Mouse (Mus musculus) c-Kit-positive CD71-negative TER-119-negative erythroid progenitor cells, embryonic 14.5 days (primary cell): ENCODE results near the gene Umad1.
A peak's percentile ranks its signal among the peaks of the same experiment; 100 is the strongest.
"Not testable (repeated sequence)": the region's sequence is repeated elsewhere in the genome, so short reads cannot be mapped to it uniquely, and the experiment has no call there.

Source experiments
- DNase-seq: peaks from one replicate; pipeline ENCODE4 v3.0.0-alpha.2; 2013; ENCODE audit warnings: low read depth

Umad1 gene

DNA sequence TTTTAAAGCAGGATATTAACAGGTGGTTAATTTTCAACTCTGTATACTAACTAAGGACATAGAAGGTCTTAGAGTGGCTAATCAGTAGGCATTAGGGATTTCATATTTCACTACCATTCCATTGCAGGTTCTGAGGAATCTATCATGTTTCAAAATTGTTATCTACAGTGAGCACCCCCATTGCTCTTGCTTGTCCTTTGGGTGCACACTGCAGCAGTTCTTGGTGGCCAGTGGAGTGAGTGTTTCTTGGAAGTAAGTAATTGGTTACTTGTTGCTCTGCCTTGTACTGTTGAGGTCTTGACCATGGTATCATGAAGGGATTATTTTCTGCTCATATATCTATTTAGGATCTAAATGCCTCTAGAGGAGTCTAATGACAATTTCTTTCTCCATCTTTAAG lies 57.1 kb downstream of the Umad1 start:
- DNase-seq = no peak

DNA sequence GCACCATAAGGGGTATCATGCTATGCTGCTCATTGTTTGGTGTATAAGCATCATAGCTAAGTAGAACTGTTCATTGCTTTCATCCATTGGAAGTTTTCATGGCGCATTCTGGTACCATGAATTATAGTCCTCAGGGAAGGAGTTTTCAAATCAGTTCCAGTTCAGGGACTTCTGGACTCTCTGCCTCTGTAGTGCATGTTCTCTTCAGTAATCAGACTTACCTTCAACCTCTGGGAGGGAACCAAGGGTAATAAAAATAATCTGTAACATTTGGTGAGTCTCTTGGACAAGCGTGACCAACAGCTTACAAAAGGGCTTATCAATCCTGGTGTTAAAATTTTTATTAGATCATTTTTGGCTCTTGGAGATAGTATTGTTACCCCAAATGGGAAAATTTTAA lies 60.5 kb downstream of the Umad1 start:
- no peak for DNase-seq

DNA sequence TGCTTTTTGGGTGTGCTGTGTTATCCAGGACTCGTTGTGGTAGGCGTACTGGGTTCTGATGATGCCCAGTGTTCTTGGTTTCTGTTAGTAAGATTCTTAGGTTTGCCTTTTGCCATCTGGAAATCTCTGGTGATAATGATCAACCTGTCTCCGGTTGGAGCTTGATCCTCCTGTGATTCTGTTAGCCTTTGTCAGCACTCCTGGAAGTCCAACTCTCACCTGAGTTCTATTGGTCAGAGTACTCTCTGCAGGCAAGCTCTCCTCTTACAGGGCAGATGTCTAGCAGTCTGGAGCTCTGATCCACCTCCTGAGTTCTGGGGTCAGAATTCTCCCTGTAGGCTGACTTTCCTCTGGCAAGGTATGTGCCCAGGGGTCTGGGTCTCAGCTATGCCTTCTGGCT lies 72.4 kb downstream of the Umad1 start:
- not testable (repeated sequence) for DNase-seq

DNA sequence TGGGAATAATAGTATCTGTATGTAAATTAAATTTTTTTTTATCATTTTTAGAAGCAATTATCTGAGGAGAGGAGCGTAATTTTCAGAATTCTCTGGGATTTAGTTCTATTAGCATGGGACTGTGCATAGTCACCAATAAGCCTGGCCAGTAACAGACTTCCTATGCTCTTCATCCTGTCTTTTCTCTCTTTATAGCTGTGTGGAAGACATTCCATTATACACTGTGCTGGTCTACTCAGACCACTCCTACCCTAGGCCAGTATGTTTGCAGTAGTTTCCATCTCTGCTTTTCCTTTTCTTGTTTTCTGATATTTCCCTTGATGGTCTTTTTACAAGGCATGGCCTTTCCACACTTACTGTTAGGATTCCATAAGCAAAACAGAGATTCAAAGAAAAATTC lies 74.3 kb downstream of the Umad1 start:
- DNase-seq = no peak

DNA sequence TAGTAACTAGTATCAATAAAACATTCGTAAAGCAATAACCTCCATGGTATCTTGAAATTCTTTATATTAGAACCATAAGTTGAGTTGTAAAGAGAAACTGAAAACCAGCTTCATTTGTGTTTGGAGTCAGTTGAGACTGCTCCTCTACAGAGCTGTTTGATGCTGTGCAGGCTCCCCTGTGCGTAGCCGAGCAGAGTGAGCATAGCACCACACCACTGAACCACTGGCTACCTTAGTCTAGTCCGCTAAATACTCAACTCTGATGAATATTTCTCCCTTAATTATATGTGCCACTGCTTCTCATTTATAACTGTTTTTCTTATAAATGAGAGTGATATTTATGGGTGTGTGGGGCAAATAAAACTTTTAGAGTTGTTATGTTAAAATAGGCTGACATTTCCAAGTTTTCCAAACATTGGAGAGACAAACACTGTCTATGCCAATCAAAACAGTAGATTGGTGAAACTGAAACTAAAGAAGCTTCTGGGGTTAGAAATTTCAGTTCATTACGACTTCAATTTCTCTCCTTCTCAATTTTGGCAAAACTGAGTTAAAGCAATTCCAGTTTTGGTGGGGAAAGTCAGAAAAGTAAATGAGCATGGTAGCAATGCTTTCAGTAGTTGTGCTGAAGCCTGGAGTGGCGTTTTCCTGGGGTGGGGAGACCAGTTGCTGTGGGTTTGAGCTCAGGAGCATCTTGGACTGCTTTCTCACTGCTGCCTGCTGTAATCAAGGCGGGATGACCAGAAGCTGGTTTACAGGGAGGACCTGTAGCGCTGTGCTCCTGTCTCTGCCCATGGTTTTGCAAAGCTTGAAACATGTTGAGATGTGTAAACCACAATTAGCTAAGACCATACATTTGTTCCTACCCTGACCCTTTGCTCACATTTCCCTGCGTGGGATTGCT lies 77.7 kb downstream of the Umad1 start:
- no peak for DNase-seq

DNA sequence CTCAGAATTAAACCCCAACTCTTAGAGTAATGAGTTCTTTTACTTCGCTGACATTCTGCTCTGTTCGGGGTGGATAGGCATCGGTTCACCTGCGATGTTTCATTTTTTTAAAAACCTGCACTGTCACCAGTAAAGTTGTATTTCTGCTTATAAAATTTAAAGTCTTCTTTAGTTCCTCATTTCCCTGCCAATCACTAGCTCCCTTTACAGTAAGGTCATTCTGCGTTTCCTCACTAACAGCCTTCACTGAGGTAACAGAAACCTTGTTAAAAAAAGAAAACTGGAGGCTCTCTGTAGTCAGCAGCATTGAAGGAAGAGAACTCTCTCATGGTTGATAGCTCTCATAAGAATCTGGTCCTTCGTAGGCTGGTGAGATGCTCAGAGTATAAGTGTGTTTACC lies 80.4 kb downstream of the Umad1 start:
- DNase-seq = no peak

DNA sequence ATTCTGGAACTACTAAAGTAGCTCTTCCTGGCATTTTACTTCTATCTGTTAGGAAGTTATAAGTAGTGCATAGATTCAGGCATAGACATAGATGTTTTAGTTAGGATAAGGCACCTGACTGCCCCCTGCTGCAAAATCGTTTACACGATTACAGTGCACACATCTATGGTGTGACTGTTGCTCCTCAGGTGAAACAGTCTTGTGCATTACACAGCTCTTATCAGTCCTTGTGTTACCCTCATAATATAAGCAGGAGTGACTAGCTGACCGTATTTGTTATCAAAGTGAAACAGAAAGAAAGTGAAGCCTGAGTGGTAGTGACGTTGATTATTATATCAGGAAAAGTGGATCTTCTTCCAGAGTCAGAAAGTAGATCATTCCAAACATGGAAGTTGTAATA lies 84.2 kb downstream of the Umad1 start:
- DNase-seq = no peak

DNA sequence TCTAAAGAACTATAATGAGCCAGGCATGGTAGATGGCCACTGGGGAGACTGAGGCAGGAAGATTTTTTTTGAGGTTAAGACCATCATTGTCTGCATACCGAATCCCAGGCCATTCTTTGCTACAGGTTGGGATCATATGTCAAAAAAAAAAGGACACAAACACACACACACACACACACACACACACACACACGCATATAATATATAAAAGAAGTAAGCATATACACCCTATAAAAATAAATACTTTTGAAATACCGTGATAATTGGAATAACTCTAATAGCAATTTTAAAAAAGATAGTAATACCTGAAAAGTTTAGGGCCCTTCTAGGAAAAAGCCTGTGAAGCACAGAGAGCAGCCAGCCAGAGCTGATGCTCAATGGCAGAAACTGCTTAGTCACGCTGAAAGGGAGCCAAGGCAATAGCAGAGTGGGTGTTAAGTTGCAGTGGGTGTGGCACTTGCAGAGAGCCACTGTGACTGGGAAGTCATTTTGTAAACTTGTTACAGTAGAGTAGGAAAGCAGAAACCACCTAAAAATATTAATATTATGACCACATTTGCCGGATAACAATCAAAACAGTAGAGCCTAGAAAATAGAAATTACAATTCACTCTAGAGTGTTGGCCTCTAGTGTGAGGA lies 86.2 kb downstream of the Umad1 start:
- DNase-seq = peak; percentile 33

DNA sequence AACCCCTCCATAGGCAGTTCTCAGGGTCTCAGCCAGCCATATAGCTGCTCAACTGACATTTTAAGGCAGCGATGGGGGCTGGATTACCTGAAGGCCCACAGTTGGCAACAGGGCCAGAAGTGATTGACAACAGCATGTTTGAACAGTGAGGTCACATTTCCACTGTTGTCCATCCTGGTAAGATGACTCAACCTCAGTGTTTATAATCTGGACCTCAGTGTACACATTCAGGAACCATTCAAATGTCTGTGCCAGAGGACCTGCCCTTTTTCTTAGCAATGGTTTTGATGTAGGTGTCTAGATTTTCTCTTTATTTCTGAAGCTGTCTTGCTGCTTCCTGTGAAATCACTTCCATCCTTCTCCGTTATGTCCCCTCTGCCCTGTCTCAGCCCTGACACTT lies 88.1 kb downstream of the Umad1 start:
- no peak for DNase-seq

DNA sequence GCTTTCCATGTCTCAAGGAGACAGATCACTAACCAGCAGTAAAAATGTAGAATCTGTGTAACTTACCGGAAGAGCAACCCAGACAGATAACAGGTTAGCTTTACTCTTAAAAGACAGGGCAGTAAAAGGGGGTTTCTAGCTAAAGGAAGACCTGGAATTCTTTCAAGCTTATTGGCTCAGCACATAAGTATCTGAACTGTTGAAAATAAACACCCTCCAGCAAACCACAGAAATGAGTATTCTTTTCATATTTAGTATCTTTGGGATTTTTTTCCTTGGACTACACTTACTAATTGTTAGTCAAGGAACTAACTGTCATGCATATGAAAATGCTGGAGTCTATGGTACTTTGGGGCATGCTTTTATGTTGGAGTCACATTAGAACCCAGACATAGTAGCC lies 89.3 kb downstream of the Umad1 start:
- no peak for DNase-seq

DNA sequence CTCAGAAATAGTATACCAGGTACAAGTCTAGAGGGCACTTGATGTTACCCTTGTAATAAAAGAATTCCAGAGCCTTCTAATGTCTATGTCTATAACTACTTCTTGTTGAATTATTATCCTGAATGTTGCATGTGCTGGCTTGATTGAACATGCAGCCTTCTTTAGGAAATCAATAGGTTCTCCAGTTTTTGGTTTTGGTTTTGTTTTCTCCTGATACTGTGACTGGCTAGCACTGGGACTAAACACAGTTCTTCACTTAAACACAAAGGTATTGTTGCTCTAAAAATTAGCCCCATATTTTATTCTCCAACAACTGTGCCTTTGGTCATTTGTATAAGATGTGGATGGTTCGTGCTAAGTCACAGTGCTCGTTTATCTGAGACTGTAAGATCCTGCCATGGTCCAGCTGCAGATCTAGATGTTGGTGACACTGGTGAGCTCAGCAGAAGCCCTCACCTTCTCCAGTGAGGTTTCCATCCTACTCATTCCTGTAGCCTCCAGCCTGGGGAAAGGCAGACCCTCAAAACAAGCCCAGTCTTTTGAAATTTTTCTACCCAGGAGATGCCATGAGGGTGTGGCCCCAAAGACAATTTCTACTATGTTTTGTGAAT lies 90.1 kb downstream of the Umad1 start:
- no peak for DNase-seq

DNA sequence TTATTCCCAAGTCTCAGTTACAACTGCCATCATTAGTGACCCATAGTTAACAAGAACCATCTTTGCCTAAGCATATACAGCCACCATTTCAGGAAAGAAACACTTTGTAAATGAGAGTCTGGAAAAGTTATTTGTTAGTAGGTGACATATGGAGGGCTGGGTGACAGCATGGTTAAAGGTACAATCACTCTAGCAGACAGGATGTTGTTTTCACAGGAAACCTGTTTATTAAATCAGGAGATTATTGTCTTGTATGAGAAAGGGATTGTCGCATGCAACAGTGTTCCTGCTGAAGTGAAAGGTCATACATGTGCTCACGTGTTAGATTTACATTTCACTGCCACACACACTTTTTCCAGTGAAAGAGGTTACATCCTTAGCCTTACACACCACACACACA lies 92.4 kb downstream of the Umad1 start:
- no peak for DNase-seq

DNA sequence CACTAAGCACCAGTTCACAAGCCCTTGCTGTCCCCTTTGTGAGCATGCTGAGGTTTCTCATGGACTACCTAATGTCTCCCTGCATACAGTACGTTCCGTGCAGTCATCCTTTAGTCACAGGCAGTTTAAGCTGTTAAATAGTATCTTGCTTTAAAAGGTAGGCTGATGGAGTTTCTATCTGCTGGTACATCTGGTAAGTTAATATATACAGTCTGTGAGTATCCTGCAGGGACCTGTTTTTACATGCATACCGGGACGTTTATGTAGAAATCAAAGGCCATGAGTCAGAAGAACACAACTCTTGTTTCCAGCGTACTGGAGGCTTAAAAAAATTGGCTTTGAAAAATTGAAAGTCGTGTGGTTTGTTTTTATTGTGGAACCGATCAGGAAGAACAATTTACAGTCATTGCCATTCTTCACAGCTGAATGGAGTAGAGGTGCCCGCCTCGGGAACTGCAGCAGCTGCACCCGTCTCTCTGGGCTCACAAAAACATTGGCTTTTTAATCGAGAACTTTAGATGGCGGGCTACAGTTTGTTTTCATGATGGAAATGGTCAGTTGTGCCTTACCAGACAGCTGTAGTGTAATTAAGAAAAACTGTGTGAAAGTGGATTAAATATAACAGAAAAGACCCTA lies 93.6 kb downstream of the Umad1 start:
- no peak for DNase-seq

DNA sequence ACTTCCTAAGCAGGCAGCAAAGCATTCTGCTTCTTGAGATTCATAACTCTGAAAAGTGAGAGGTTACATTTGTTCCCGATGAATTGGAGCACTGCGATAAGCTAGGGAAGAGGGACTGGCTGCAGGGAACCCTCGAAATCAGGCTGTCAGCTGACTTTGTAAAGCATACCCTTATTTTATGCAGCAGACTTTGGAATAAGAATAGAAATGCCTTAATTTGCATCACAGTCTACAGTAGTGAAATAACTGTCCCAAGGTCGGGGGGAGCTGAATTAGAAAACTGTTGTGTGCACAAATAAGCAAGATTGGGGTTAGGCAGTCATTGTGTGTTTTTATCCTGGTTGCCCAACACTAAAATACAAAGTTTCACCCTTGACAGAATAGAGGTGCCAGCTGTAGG lies 94.4 kb downstream of the Umad1 start:
- no peak for DNase-seq

DNA sequence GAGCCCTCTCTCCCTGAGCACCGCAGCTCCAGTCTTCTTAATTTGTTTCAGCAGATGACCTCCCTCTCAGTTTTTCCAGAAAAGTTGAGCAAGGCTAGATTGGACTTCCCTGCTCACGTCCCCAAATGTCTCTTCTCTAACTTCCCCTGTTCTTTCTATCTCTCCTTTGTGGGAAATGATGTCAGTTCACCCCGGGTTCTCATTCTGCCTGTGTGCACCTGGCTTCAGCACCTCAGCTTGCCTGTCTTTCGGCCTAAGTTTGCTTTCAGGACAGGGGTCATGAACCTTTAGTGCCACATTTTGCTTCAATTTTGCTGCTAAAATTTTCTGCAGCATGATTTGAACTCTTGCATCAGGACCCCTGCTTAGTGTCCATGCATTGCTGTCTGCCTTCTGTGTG lies 95.8 kb downstream of the Umad1 start:
- no peak for DNase-seq

DNA sequence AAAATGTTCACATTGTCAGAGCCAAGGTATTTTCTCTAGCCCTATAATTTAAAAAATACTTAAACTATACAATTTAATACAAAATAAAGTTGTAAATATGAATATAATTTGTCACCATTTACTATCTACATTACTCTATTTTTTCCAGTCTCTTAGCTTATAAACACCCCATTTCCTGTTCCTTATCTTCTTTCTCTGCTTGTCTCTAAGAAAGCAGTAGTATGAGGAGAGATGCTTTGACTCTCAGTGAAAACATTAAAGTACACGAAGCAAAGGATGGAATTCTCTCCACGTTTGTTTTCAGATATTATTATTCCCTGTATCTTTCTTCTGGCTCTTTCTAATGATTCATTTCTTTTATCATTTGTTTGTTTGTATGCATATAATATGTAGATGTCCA lies 99.1 kb downstream of the Umad1 start:
- no peak for DNase-seq

DNA sequence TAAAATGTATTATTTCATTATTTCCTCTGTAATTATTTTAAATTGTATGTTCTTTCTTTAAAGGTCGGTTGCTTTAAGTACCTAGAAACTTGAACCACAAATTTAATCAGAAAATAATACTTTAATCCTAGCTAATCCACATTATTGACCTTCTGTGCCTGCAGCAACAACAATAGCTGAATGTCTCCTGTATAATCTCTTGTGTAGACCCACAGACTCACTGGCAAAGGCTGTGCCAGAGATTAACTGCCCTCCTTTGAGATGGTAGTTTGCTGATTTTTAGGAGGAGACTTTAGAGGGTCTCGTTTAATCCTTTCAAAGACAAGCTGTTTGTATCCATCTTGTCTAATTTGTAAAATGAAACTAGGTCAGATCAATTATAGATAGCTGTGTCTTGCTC lies 99.7 kb downstream of the Umad1 start:
- no peak for DNase-seq

DNA sequence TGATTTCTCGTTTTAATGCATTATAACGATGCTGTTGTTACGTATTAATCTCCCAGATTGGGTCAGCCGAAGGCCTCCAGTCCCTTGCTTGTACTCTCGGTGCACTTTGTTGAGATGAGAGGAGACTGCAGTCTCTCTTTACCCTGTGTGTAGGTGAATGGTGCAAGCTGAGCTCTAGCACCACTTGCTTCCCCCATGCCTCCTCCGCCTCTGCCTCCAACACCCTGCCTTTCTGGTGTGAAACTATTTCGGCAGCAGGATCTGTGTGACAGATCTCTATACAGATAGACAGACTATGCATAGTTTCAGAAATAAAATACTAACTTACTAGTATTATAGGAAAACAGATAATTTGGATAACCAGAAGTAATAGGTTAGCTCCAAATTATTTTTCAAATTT lies 101.7 kb downstream of the Umad1 start:
- no peak for DNase-seq

DNA sequence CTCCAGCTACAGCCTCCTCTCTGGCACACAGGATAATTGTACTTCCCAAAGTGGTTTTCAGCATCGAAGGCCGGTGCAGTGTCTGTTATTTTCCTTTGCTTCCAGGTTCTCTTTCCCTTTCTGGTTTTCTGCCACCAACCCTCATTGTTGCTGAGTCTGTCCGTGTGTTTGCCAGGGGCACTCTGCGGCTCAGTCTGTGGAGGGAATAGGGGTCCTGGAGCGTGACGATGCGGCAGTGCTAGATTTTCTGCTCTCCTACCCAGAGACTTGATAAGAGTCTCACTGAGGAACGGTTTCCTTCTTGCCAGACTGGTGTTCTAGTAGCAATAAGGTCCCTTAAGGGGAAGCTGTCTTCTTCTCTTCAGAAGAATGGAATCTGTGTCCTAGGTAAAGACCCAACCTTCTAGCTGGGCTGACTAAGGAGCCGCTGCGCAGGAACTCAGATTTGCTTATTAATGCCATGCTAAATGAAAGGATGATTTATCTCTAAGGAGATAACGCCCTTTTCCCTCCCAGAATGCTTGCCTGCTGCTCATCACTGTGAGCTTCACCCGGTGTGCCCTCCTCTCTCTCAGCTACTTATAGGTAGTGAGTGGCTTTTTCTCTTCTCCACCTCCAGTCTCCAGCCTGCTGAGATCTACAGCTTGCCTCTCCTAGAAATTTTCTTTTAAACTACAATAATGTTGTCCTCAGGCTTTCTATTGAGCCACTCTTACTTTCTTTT lies 105.1 kb downstream of the Umad1 start:
- DNase-seq = no peak

DNA sequence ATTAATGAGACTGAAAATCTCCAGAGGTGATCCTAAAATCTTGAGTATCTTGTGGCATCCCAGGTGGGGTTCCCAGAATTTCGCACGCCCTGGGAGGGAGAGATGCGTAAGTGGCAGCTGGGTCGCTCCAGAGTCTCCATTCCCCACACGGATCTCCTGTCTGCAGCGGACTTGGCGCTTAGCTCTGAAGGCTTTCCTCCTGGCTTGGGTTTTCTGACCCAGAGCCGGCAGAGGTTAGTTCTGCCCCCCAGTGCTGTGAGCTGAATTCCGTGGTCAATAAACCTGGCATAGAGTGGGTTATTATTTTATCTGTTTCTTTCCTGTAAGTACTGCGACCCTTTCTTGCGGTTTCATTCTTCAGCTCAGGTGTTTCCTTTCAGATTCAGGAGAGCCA lies 105.7 kb downstream of the Umad1 start:
- no peak for DNase-seq

DNA sequence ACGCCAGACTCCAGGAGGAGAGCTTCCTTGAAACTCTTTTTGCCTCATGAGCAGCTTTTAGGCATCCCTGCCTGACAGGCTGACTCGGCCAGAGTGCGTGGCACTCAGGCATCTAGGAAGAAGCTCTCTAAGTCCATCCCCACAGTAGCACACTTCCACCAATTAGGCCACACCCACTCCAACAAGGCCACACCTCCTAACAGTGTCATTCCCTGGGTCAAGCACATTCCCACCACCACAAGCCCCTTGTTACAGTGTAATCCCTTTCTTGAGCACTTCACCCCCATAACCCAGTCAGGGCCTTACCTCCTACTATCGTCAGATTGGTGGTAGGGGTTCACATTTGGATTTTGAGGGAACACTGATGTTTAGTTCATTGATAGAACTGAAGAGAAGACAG lies 108.6 kb downstream of the Umad1 start:
- DNase-seq = no peak

DNA sequence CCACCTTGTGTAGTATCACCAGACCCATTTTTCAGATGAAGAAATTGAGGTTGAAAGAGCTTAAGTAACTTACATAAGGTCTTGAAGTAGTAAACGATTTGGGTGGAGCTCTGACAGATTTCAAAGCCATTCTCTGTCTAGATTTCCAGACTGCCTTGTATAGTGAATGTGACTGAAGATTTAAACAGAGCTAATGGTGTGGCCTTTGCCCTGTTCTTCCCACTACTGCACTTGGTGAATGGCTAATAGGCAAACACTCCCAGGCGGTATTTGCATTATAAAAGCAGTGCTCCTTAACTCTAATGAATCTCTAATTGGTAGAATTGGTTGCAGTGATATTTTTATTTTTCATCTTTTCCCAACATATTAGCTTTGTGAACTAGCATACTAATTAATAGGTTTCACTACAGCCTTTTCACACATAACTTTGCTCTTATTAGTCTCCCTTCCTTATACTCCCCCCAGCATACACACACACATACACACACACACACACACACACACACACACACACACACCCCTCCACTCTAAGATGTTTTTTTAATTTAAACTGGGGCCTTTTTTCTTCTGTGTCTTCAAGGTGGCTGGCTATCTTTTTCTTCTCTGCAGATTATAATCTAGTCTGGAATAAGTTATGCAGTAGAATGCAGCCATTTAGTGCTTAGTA lies 109.2 kb downstream of the Umad1 start:
- no peak for DNase-seq
